Mouse (Mus musculus) 3134 (cell line): Measurements from ENCODE around the gene Tlcd2.

ENCODE experiments used
- DNase-seq: peaks from one replicate; pipeline ENCODE4 v3.0.0-alpha.2; 2011; ENCODE audit warnings: low spot score; ENCODE audit not compliant: insufficient read length; ENCODE audit errors: extremely low read depth

Tlcd2 gene

DNA sequence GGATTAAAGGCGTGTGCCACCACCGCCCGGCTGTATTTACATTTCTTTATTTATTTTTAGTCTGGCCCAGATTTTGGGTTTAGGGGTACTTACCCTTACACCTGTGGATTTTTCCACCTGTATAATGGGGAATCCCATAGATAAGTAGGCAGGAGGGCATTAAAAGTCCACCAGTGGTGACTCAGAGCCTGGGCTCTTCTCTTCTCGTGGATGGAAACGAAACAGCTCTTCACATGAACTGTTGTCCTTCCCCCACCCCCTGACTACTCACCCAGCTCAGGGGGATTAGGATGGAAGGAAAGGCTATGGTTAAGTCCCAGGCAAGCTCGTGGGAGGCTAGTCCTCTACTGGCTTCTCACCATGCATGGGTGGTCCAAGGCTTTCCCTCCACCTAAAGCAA, 2.9 kb downstream of the Tlcd2 start:
- DNase-seq = no peak

DNA sequence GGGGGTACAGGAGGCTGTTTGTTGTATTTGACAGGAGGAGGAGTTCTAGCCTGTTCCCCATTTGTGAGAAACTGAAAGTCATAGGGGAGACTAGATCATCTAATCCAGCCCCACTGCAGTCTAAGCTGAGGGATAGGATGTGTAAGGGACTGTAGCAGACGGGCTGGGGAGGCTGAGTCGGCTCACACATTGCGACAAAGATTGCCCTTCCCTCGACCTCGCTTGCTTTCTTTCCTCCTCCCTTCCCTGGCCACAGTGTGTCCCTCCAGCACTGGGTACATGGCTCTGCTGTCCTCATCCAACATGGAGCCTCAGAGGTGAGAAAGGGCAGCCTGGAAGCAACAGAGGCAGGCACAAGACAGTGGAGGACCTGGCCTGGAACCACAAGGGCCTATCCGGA, 3.5 kb downstream of the Tlcd2 start:
- DNase-seq = no peak

DNA sequence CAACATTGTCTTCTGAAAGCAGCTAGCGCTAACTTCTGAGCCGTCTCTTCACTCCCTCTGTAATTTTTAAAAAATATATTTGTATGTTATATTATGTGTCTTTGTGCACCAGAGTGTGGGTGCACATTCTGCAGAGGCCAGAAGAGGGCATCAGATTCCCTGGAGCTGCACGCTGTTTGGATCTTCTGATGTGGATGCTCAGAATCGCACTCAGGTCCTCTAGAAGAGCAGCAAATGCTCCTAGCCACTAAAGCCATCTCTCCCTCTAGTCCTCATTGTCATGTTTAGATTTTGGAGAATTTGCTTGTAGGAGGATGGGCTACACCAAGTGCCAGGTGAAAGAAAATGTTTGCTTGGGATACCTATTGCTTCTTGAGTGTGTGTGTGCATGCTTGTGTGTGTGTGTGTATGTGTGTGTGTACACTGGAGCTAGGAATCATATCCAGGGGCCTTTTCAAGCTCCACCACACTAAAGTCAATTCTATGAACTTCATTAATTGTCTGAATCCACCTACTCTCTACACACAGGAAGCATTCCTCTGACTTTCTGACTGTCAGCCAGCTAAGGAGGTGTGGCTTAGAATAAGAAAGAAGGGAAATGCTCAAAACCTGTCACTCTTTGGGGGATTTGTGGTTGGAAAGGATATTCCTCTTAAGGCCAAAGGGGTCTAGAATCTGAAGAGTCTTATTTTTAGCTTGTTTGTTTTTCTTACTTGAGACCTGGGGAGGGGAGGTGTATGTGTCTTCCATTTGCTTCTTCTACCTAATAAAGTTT, 5.4 kb downstream of the Tlcd2 start:
- no peak for DNase-seq

DNA sequence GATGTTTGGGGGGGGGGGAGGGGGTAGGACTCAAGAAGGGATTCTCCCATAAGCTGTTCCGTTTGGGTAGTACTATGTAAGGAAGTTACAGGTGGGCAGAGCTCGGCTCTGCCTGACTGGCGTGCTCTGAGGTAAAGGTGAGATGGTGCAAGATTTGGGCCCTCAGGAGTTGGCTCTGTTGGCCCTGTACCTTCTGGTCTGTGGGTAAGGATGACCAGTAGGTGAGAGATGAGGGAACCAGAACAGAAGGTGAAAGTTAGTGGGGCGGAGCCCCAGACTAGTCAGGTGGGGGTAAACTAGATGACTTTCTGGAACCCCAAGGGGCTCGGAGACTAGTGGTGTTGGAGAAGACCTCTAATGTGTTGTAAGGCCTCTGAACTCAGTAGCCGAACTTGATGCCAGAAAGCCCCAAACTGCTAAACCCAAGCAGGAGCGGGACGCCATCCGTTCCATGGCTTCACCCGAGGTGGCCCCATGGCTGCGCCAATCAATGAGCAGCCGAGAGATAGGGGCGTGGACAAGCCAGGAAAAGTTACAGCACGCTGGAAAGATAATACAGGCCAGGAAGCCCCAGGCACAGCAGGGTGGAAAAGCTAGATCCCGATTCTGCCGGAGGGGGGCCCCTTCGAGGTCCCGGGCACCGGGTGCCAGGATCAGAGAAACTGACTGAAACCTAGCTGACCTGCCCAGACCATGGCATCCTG, 6.1 kb downstream of the Tlcd2 start:
- no peak for DNase-seq

DNA sequence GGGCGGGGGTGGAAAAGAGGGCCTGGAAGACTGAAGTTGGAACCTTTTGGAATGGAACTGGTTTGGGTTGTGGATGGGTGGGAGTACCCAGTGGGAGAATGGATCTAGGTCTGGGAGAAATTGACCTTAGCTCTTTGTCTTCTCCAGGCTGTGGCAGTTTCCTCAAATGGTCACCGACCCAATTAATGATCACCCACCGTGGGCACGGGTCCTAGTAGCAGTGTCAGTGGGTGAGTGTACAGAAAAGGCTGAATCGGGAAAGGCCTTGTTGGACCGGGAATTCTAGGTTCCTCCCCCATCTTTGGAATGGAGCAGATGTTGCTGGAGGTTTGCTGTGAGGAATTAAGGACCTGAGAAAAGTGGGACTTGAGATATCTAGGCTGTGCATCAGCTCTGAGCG, 6.9 kb downstream of the Tlcd2 start:
- DNase-seq = no peak

DNA sequence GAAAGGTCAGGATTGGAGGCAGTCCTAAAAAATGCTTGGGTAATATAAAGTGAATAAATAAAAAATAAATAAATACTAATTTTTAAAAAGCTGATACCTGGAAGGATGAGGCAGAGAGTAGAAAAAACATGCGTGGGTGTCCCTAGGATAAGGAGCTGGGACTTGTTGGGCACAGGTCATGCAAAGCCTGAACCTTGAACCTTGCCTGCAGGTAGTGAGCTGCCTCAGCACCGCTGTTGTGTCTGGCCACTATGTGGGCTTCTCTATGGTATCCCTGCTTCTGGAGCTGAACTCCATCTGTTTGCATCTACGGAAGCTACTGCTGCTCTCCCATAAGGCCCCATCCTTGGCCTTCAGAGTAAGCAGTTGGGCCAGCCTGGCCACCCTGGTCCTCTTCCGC, 7.7 kb downstream of the Tlcd2 start:
- no peak for DNase-seq

DNA sequence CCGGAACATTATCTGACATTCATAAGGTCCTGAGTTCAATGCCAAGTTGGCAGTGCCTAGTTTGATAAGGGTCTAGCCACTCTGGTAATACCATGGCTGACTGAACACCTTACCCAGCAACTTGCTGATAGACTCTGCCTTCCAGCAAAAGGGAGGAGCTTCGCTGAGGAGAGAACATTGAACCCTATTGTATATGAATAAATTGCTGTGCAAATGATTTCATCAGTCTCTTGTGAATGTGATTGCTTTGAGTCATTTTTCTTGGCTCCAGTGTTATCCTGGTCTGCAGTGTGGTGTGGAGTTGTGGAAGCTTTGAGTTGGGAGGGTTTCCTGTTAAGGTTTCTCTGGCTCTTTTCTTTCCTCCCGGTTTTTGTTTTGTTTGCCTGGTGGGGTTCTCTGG, 9.2 kb downstream of the Tlcd2 start:
- no peak for DNase-seq

DNA sequence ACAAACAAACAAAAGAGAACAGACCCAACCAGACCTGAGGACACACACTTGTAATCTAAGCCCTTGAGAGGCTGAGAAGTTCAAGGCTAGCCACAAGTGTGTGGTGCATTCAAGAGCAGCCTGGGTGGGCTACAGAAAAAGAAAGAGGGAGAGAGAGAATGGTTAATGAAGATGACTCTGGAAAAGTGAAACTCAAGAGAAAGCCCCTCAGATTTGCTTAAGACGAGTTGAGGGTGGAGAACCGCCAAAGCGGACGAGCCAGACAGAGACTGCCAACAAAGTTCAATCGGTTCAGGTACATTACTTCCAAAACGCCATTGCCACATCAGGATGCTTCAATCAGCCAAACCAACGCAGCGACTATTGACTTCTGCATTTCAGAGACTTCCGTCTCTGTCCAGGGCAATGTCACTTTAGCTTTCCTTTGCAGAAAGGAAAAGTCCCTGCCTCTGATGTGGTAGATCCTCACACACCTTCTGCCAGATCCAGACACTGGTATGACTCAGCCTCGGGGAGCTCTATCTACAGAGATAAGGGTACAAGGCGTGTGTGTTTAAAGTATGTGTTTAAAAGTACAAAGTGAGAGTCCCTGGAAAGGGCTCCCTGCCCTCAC, 11.1 kb downstream of the Tlcd2 start:
- DNase-seq = no peak

DNA sequence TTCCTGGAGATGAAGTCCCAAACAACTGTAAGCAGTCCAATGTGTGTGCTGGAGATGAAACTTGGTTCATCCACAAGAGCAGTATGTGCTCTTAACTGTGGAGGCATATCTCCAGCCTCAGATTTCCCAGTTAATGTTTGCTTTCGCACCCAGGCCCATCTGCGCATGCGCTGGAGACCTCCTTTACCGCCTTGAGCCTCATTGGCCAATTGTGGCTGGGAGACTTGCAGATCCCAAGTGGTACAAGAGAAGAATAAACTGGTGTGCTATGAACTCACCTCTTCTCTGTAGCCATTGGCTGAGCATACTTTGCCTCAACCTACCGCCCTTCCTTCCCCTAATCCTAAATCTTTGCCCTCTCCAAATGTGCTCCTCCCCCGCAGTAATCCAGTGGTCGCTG, 11.9 kb downstream of the Tlcd2 start:
- no peak for DNase-seq

DNA sequence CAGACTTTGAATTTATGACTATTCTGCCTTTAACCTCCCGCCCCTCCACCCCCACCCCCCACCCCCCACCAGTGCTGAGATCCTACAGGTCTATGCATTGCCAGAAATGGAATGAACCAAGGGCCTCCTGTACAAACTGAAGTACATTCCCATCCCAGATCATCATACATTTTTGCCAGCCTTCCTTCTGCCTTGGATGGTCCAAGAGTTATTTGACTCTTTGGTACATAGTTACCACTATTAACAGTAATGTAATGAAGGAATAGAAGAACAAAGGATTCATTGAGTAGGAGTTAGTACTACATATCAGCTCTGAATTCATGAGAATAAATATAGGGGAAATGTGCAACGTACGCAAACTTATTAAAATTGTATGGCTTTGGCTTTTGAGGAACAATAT, 24.7 kb downstream of the Tlcd2 start:
- no peak for DNase-seq

DNA sequence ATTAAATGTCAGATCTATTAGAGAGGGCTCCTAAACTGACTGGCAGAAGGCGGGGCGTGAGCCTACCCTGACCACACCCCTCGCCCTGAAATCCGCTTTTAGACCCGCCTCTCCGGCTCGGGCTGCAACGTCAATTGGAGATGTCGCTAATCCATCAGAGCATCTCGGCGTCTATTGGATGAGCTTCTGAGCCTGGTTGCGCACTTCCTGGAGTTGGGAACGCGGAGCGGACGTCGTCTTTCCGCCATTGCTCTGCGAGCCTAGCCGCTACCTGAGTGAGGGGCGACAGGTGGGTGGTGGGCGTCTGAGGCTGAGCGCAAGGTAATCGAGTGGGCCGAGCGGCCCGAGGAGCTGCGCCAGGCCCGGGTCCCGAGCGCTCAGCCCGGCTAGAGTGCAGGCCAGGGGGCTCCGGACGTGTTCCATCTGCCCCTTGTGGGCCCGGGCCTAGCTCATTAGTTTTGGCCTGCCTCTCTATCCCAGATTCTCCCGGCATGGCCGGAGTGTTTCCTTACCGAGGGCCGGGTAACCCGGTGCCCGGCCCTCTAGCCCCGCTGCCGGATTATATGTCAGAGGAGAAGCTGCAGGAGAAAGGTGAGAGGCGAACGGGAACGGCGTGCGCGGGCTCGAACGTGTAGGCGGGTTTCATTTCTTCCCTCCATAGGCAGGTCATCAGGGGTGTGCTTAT, 25.2 kb downstream of the Tlcd2 start, which contains the start of gene Prpf8:
Gene Prpf8, plus strand, starts transcription at position 216 of the 685 bp plus-strand sequence.
- DNase-seq = peak; percentile 96

DNA sequence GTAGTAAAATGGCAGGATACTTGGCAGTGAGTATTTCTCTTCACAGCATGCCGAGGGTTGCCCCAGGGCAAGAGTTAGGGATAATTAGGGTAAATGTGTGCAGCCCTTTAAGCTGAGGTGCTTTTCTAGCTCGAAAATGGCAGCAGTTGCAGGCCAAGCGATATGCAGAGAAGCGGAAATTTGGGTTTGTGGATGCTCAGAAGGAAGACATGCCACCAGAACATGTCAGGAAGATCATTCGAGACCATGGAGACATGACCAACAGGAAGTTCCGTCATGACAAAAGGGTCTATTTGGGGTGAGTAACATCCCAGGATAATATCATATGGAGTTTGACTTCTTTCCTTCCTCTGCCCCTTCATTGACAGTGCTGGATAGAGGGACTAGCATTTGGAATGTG, 26.0 kb downstream of the Tlcd2 start:
- no peak for DNase-seq

DNA sequence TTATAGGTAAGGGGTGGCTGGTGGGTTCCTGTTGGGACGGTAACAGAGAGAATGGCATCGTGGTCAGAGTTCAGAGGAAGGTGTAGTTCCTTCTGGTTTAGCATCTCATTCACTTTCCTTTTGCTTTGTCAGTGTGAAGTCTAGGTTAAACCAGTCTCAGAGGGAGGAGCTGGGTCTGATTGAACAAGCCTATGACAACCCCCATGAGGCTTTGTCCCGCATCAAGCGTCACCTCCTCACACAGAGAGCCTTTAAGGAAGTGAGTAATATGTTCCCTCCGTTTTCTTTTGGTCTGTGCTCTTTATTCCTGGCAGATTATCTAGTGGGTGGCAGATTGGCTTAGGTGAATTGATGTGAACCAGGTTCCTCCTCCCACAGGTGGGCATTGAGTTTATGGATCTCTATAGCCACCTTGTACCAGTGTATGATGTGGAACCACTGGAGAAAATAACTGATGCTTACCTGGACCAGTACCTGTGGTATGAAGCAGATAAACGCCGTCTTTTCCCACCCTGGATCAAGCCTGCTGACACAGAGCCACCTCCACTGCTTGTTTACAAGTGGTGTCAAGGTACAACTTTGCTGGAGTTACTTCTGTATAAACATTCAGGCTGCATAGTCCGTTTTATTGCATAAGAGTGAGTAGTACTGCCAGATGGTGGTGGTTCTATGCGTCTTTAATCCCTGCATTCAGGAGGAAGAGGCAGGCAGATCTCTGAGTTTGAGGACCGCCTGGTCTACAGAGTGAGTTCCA, 33.0 kb downstream of the Tlcd2 start:
- DNase-seq = no peak

DNA sequence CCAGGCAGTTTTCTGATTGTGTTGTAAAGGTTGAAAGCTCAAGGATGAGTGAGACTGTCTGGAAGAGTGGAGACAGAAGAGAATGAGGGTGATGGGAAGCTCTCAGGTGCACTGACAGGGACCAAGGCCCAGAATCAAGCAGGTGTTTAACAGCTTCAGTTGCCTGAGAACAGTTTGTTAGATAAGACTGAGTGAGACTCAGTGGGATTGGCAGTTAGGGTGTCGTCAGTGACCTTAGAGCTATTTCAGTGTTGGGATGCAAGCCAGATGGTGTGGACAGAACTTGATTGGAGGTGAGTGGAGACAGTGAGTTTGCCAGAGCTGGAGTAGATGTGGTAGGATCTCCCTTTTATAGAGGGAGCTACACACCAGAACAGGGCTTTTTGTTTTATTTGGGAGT, 36.6 kb downstream of the Tlcd2 start:
- DNase-seq = no peak

DNA sequence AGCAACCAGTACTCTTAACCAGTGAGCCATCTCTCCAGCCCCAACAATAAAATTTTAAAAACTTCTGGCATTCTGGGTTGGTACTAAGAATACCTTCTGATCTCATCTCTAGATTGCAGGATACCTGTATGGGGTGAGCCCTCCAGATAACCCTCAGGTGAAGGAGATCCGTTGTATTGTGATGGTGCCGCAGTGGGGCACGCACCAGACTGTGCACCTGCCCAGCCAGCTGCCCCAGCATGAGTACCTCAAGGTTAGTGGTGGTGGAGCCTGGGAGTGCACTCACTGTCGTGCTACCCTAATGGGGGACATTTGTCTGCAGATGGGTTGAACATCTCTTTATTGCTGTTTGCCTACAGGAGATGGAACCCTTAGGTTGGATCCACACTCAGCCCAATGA, 46.6 kb downstream of the Tlcd2 start:
- DNase-seq = no peak

DNA sequence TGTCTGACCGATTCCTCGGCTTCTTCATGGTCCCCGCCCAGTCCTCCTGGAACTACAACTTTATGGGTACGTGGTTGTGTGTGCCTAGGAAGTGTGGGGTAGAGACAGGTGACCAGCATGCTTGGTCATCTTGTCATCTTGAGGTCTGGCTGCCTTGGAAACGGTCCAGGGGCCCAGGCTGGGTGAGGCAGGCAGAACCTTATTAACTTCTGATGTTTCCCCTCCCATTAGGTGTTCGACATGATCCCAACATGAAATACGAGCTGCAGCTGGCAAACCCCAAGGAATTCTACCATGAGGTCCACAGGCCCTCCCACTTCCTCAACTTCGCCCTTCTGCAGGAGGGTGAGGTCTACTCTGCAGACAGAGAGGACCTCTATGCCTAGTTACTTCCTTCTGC, 47.4 kb downstream of the Tlcd2 start:
- peak; percentile 38 for DNase-seq

DNA sequence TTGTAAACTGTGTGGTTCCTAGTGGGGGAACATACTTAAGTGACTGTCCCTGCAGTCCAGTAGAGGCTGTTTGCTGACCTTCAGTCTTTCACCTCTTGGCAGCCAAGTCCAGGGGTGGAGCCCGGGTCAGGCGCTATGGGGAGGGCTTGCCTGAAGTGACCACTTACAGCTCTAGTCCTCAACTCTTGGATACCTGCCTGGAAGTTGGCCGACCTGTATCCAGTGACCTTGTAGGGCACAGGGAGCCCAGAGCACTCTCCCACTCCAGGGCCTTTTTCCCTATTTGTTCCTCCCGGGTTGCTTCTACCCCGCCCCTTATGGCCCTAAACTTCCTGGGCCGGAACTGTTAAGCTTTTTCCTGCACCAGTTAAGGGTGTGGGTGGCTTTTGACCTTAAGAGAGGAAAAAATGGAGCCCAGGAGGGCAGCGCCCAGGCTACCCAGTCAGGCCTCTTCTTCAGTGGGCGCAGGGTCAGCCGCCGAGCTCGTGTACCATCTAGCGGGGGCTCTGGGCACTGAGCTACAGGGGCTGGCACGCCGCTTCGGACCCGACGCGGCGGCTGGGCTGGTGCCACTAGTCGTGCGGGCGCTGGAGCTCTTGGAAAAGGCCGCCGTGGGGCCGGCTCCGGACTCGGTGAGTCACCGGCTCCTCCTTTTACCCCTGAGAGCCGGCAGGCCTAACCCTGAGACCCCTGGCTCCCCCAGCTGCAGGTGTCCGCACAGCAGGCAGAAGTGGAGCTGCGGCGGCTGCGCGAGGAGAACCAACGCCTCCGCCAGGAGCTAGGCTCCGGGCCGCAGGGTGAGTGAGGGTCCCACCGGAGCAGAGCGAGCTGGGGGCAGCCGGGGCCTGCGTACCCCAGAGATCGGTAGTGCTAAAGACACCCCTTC, 48.5 kb downstream of the Tlcd2 start, which contains the start of gene Rilp:
Gene Rilp, plus strand, starts transcription at position 354 of the 886 bp plus-strand sequence.
- DNase-seq = peak; percentile 85

DNA sequence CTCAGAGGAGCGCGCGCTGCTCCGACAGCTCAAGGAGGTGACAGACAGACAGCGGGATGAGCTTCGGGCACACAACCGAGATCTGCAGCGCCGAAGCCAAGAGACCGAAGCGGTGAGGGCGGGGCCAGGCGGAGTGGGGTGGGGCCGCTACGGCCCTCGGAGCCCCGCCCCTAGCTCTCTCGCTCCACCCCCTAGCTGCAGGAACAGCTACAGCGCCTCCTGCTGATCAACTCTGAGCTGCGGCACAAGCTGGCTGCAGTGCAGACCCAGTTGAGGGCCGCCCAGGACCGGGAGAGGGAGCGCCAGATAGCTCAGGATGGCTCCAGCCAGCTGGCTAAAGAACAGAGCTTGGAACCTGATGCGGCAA, 49.1 kb downstream of the Tlcd2 start:
- DNase-seq = peak; percentile 91

DNA sequence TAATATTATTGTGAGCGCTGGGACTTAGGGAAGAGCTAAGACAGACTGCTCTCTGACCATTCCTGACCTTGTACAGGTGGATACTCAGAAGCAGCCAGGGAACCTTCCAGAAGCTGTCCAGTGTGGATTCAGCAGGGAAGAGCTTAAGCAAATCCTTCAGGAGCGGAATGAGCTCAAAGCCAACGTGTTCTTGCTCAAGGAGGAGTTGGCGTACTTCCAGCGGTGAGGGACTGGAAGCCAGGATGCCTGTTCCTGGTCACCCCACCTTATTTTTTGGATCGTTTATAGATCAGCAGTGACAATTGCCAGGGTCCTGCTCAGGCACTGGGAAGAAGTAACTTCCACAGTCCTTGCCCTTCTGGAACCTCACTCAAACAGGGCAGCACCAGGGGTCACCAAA, 49.7 kb downstream of the Tlcd2 start:
- no peak for DNase-seq
